In the genomic region with DNA sequence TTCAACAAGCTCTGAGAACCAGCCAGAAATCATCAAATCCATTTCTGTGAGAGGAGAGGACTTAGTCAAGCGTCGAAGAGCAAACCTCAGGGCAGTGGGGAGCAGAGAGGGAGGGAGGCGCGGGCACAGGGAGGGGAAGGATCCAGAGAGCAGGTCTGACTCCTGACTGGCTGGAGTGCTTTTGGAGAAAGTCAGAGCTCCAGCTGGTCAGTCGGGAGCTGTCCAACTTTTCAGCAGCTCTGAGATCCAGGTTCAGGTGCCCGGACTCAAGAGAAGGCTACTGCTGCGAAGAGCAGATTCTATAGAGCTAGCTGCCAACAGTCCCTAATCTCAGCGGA, we compare ENCODE assay signal across 8 mouse cellular contexts.
DNase-seq lines count a peak whose midpoint lies in the region; ATAC-seq and TF ChIP-seq lines count a peak whose summit lies in the region.

No protein-coding gene starts in this region.

- TF ChIP-seq CTCF in liver, embryonic 14.5 days (IDR thresholded peaks at IDR 0.05; ENCODE audit: low read depth), result no peak
- TF ChIP-seq CTCF in olfactory bulb, adult 2 months (IDR thresholded peaks at IDR 0.05; ENCODE audit: insufficient read depth, low read depth, low read length), result no peak

- H3K27ac ChIP-seq in forebrain, embryonic 16.5 days (ENCODE audit: low read length), result no peak overlapping the region
- no peak overlapping the region for H3K27ac ChIP-seq in liver, embryonic 14.5 days
- peak overlapping the region; percentile 34; the same call in 1 of the 2 replicates for H3K27ac ChIP-seq in olfactory bulb, adult 2 months (ENCODE audit: insufficient read depth, low read depth, low read length)

- no peak for TF ChIP-seq EP300 in liver, embryonic 14.5 days (IDR thresholded peaks at IDR 0.05; ENCODE audit: low read depth)

- peak; percentile 51 for ATAC-seq in forebrain, embryonic 16.5 days
- no peak for ATAC-seq in liver, embryonic 14.5 days (ENCODE audit: insufficient read depth)
- ATAC-seq in erythroid progenitor cell, adult 5-6 weeks (replicated peaks; ENCODE audit: low FRiP score, poor library complexity, severe bottlenecking), result no peak

- H3K4me1 ChIP-seq in forebrain, embryonic 16.5 days (replicated peaks; ENCODE audit: control insufficient read depth, insufficient read depth, low read length), result peaks cover 15% of the 10 kb centered on the region
- H3K4me1 ChIP-seq in liver, embryonic 14.5 days (replicated peaks; ENCODE audit: control insufficient read depth in 2 of 2, insufficient read depth in 2 of 2, low read length in 1 of 2), result no peaks in the 10 kb centered on the region
- peaks cover 10% of the 10 kb centered on the region; the same call in 1 of the 2 replicates for H3K4me1 ChIP-seq in olfactory bulb, adult 2 months (ENCODE audit: control insufficient read depth, insufficient read depth, low read length)

- peak overlapping the region; percentile 80 for H3K4me3 ChIP-seq in forebrain, embryonic 16.5 days (replicated peaks; ENCODE audit: low read length)
- 0 out of 4 replicates have a peak overlapping the region, but pooled peaks of 1 of the 2 experiments have one; percentile 12 for H3K4me3 ChIP-seq in liver, embryonic 14.5 days (ENCODE audit: insufficient read depth in 1 of 2, low read depth in 2 of 2, low read length in 2 of 2)
- H3K4me3 ChIP-seq in olfactory bulb, adult 2 months (ENCODE audit: insufficient read depth, low read depth, low read length), result peak overlapping the region; percentile 88

- no peak for TF ChIP-seq POLR2A in olfactory bulb, adult 2 months (IDR thresholded peaks at IDR 0.05; ENCODE audit: insufficient read depth, low read depth, low read length)

- no peaks in the 10 kb centered on the region for H3K36me3 ChIP-seq in forebrain, embryonic 16.5 days (ENCODE audit: control insufficient read depth, insufficient read depth)
- no peaks in the 10 kb centered on the region for H3K36me3 ChIP-seq in liver, embryonic 14.5 days (replicated peaks; ENCODE audit: control insufficient read depth, insufficient read depth, low read depth)

- peak overlapping the region; percentile 84 for H3K9ac ChIP-seq in forebrain, embryonic 16.5 days (replicated peaks; ENCODE audit: low read depth, low read length)
- H3K9ac ChIP-seq in liver, embryonic 14.5 days (replicated peaks), result no peak overlapping the region

- DNase-seq in layer of hippocampus, adult 11-12 months (ENCODE audit: low spot score), result peak; percentile 12
- DNase-seq in layer of hippocampus, adult 18-20 months (ENCODE audit: low spot score in 2 of 2), result no peak
- DNase-seq in adrenal gland, postnatal 36 days, result peak; percentile 26 to 28
- peak; percentile 80 for DNase-seq in hindlimb bud, embryonic 11.5 days (ENCODE audit: extremely low spot score, low read depth, low spot score)
- DNase-seq in liver, embryonic 14.5 days (ENCODE audit: low read depth in 3 of 3, low spot score in 3 of 3), result peak in 1 of 3 experiments; percentile 3

- H3K27me3 ChIP-seq in forebrain, embryonic 16.5 days (replicated peaks; ENCODE audit: control insufficient read depth, insufficient read depth, low read length), result no peaks in the 10 kb centered on the region
- H3K27me3 ChIP-seq in liver, embryonic 14.5 days (ENCODE audit: control insufficient read depth, insufficient read depth, low read length), result peaks cover 23% of the 10 kb centered on the region

- peak overlapping the region; percentile 100 for H3K4me2 ChIP-seq in forebrain, embryonic 16.5 days (ENCODE audit: low read length)
- H3K4me2 ChIP-seq in liver, embryonic 14.5 days (ENCODE audit: low read depth), result peak overlapping the region; percentile 16; the same call in 1 of the 2 replicates

- WGBS in forebrain, embryonic 16.5 days, result 0% methylated on average over 8 of the region's 8 CpGs
- WGBS in liver, embryonic 14.5 days (ENCODE audit: insufficient replicate concordance), result 2% methylated on average over 8 of the region's 8 CpGs
- 2% methylated on average over 8 of the region's 8 CpGs for WGBS in olfactory bulb, adult 2 months

- H3K9me3 ChIP-seq in forebrain, embryonic 16.5 days (ENCODE audit: control insufficient read depth, low read length), result no peaks in the 10 kb centered on the region
- H3K9me3 ChIP-seq in liver, embryonic 14.5 days (ENCODE audit: control insufficient read depth, low read length), result no peaks in the 10 kb centered on the region

Comparison
In these comparisons a context has a peak if more than half of its experiments do, and no peak if none do; other contexts are left out.
1. DNase-seq: peak in layer of hippocampus, adult 11-12 months (single experiment), adrenal gland, postnatal 36 days (2 of 2) and hindlimb bud, embryonic 11.5 days (single experiment); none in layer of hippocampus, adult 18-20 months (0 of 2).